Mouse (Mus musculus) forebrain, embryonic 15.5 days (tissue): Measurements from ENCODE around the gene Poll. TPM values are rescaled to one million over a fixed set of nuclear protein-coding genes. Genes with fewer than 3 reads are reported as not detected.

Experiments
- ATAC-seq: fragments of 200-750 bp; cut with Nextera tagmentation; replicated peaks from 2 replicates; pipeline ENCODE4 v1.8.0; 2017; ENCODE audit warnings: mild to moderate bottlenecking, moderate TSS enrichment, moderate library complexity
- H3K27ac ChIP-seq: fragments of 300-500 bp; sonication (generic); replicated peaks from 2 replicates; pipeline ENCODE4 v1.5.1; 2015; ENCODE audit warnings: mild to moderate bottlenecking, inconsistent platforms
- H3K27me3 ChIP-seq: fragments of 300-500 bp; sonication (generic); 2 replicates; pipeline ENCODE4 v1.6.1; 2015; ENCODE audit warnings: inconsistent platforms
- H3K36me3 ChIP-seq: fragments of 300-500 bp; sonication (generic); 2 replicates; pipeline ENCODE4 v1.6.1; 2015; ENCODE audit warnings: mild to moderate bottlenecking, inconsistent platforms
- H3K4me1 ChIP-seq: fragments of 300-500 bp; sonication (generic); 2 replicates; pipeline ENCODE4 v1.6.1; 2015; ENCODE audit warnings: inconsistent platforms
- H3K4me2 ChIP-seq: fragments of 300-500 bp; sonication (generic); replicated peaks from 2 replicates; pipeline ENCODE4 v1.6.1; 2015; ENCODE audit warnings: mild to moderate bottlenecking, inconsistent platforms
- H3K4me3 ChIP-seq: fragments of 300-500 bp; sonication (generic); 2 replicates; pipeline ENCODE4 v1.5.1; 2015; ENCODE audit warnings: mild to moderate bottlenecking, inconsistent platforms
- H3K9ac ChIP-seq: fragments of 300-500 bp; sonication (generic); replicated peaks from 2 replicates; pipeline ENCODE4 v1.6.1; 2015; ENCODE audit warnings: mild to moderate bottlenecking, inconsistent platforms
- H3K9me3 ChIP-seq: fragments of 300-500 bp; sonication (generic); 2 replicates; pipeline ENCODE4 v1.6.1; 2016; ENCODE audit warnings: inconsistent platforms
- WGBS: fragments of 180-500 bp; shearing (Covaris S2); methylation state at CpG from one replicate; pipeline ENCODE4 v1.1.7; 2015; ENCODE audit warnings: mixed read lengths; 5-methylcytosine and 5-hydroxymethylcytosine counted together
- polyA plus RNA-seq: library from polyadenylated mRNA; unstranded; fragments of >200 nt; fragmentation: Nextera tagmentation; extraction: Ambion mirVana; gene quantifications from 2 replicates; pipeline ENCODE4 v1.2.1, GENCODE M21; 2015

The Poll gene
- polyA plus RNA-seq = 14.6 and 15.5 TPM in 2 replicates

- Histone ChIP-seq H3K27me3 (no peaks in the 10 kb centered on the region), H3K4me2 (peak within 1 kb of the TSS; percentile 93), H3K4me1 (peaks cover 14% of the 10 kb centered on the region), H3K4me3 (peak within 1 kb of the TSS; percentile 49), H3K9ac (peak within 1 kb of the TSS; percentile 74), H3K27ac (peak within 1 kb of the TSS; percentile 29; the same call in 1 of the 2 replicates), H3K36me3 (no peaks in the 10 kb centered on the region), H3K9me3 (no peaks in the 10 kb centered on the region)
- ATAC-seq = peak; percentile 84
- WGBS = under 1% methylated on average over 35 of the region's 35 CpGs
These were observed at the start of gene Poll, which contains the start of gene Gm17018 for GRCm38 (mm10) chr19:45560153-45560890. Gene Poll (minus strand): TSS chr19:45560531. Gene Gm17018 (plus strand): TSS chr19:45560615.

GRCm38 (mm10) chr19:45608648-45609339 lies 48.5 kb upstream of the Poll start:
- H3K27me3 ChIP-seq = peaks cover 37% of the 10 kb centered on the region

GRCm38 (mm10) chr19:45607479-45607878 lies 47.1 kb upstream of the Poll start:
- no peak overlapping the region for H3K4me3 ChIP-seq
- no peak overlapping the region for H3K9ac ChIP-seq
- H3K36me3 ChIP-seq = no peaks in the 10 kb centered on the region
- H3K4me2 ChIP-seq = no peak overlapping the region
- ATAC-seq = peak; percentile 60
- H3K4me1 ChIP-seq = peaks cover 15% of the 10 kb centered on the region
- no peak overlapping the region for H3K27ac ChIP-seq
- H3K27me3 ChIP-seq = peaks cover 45% of the 10 kb centered on the region
- 5% methylated on average over 7 of the region's 7 CpGs for WGBS
- no peaks in the 10 kb centered on the region for H3K9me3 ChIP-seq

More at GRCm38 (mm10) chr19:45608648-45609339, 48.5 kb upstream of the Poll start:
- H3K4me1 ChIP-seq = peaks cover 15% of the 10 kb centered on the region
- no peak overlapping the region for H3K4me3 ChIP-seq
- H3K27ac ChIP-seq = no peak overlapping the region
- no peak overlapping the region for H3K9ac ChIP-seq
- ATAC-seq = no peak
- H3K36me3 ChIP-seq = no peaks in the 10 kb centered on the region
- H3K9me3 ChIP-seq = no peaks in the 10 kb centered on the region
- no peak overlapping the region for H3K4me2 ChIP-seq
- 81% methylated on average over 13 of the region's 13 CpGs for WGBS

GRCm38 (mm10) chr19:45606701-45607100 lies 46.4 kb upstream of the Poll start:
- H3K4me1 ChIP-seq = peaks cover 15% of the 10 kb centered on the region
- no peak overlapping the region for H3K4me3 ChIP-seq
- no peak; the same call in 1 of the 2 replicates for ATAC-seq
- peaks cover 52% of the 10 kb centered on the region for H3K27me3 ChIP-seq
- H3K27ac ChIP-seq = no peak overlapping the region
- H3K9ac ChIP-seq = no peak overlapping the region
- no peak overlapping the region for H3K4me2 ChIP-seq
- no peaks in the 10 kb centered on the region for H3K9me3 ChIP-seq
- 55% methylated on average over 4 of the region's 4 CpGs for WGBS
- peaks cover 2% of the 10 kb centered on the region; the same call in 1 of the 2 replicates for H3K36me3 ChIP-seq

GRCm38 (mm10) chr19:45602606-45603005 lies 42.3 kb upstream of the Poll start:
- H3K27me3 ChIP-seq = peaks cover 80% of the 10 kb centered on the region
- WGBS = 95% methylated on average over 5 of the region's 5 CpGs
- H3K9ac ChIP-seq = no peak overlapping the region

GRCm38 (mm10) chr19:45597106-45597505 lies 36.8 kb upstream of the Poll start:
- ATAC-seq = no peak
- peaks cover 10% of the 10 kb centered on the region for H3K4me1 ChIP-seq
- no peak overlapping the region for H3K27ac ChIP-seq
- peaks cover 84% of the 10 kb centered on the region for H3K27me3 ChIP-seq
- H3K36me3 ChIP-seq = no peaks in the 10 kb centered on the region; the same call in 1 of the 2 replicates
- WGBS = 67% methylated on average over 4 of the region's 4 CpGs
- H3K9ac ChIP-seq = no peak overlapping the region
- H3K9me3 ChIP-seq = no peaks in the 10 kb centered on the region
- H3K4me3 ChIP-seq = no peak overlapping the region
- H3K4me2 ChIP-seq = no peak overlapping the region

More at GRCm38 (mm10) chr19:45602606-45603005, 42.3 kb upstream of the Poll start:
- peaks cover 8% of the 10 kb centered on the region for H3K4me1 ChIP-seq
- no peak for ATAC-seq
- H3K27ac ChIP-seq = no peak overlapping the region
- H3K9me3 ChIP-seq = no peaks in the 10 kb centered on the region
- H3K4me3 ChIP-seq = no peak overlapping the region
- peaks cover 2% of the 10 kb centered on the region; the same call in 1 of the 2 replicates for H3K36me3 ChIP-seq
- H3K4me2 ChIP-seq = no peak overlapping the region

- H3K9me3 ChIP-seq = no peaks in the 10 kb centered on the region
- ATAC-seq = peak; percentile 35; the same call in 1 of the 2 replicates
- 24% methylated on average over 6 of the region's 6 CpGs for WGBS
- H3K4me1 ChIP-seq = peaks cover 10% of the 10 kb centered on the region
- no peak overlapping the region for H3K27ac ChIP-seq
- H3K9ac ChIP-seq = no peak overlapping the region
- peaks cover 84% of the 10 kb centered on the region for H3K27me3 ChIP-seq
- H3K4me2 ChIP-seq = no peak overlapping the region
- H3K36me3 ChIP-seq = no peaks in the 10 kb centered on the region
- no peak overlapping the region for H3K4me3 ChIP-seq
These were observed 36.1 kb upstream of the Poll start for GRCm38 (mm10) chr19:45596434-45596833.

GRCm38 (mm10) chr19:45596019-45596418 lies 35.7 kb upstream of the Poll start:
- Histone ChIP-seq H3K4me3 (no peak overlapping the region), H3K9me3 (no peaks in the 10 kb centered on the region), H3K27ac (no peak overlapping the region), H3K36me3 (no peaks in the 10 kb centered on the region), H3K4me1 (peaks cover 10% of the 10 kb centered on the region), H3K4me2 (no peak overlapping the region), H3K9ac (no peak overlapping the region), H3K27me3 (peaks cover 83% of the 10 kb centered on the region)
- ATAC-seq = peak; percentile 88
- WGBS = 9% methylated on average over 7 of the region's 7 CpGs

- H3K4me3 ChIP-seq = no peak overlapping the region
- no peak overlapping the region for H3K4me2 ChIP-seq
- H3K27ac ChIP-seq = no peak overlapping the region
- H3K4me1 ChIP-seq = peaks cover 10% of the 10 kb centered on the region
- H3K9ac ChIP-seq = no peak overlapping the region
- H3K9me3 ChIP-seq = no peaks in the 10 kb centered on the region
- 84% methylated on average over 6 of the region's 6 CpGs for whole genome bisulfite sequencing
- H3K36me3 ChIP-seq = no peaks in the 10 kb centered on the region
- no peak for ATAC-seq
- H3K27me3 ChIP-seq = peaks cover 79% of the 10 kb centered on the region
These were observed 35.1 kb upstream of the Poll start for GRCm38 (mm10) chr19:45595481-45595880.

- Histone ChIP-seq H3K9ac (no peak overlapping the region), H3K27ac (no peak overlapping the region), H3K27me3 (peaks cover 70% of the 10 kb centered on the region), H3K4me2 (no peak overlapping the region), H3K4me1 (peaks cover 10% of the 10 kb centered on the region), H3K4me3 (no peak overlapping the region), H3K36me3 (no peaks in the 10 kb centered on the region), H3K9me3 (no peaks in the 10 kb centered on the region)
- ATAC-seq = no peak
- WGBS = 92% methylated on average over 7 of the region's 7 CpGs
These were observed 33.7 kb upstream of the Poll start for GRCm38 (mm10) chr19:45594079-45594478.

- no peaks in the 10 kb centered on the region for H3K36me3 ChIP-seq
- no peaks in the 10 kb centered on the region for H3K9me3 ChIP-seq
- ATAC-seq = no peak
- H3K27me3 ChIP-seq = peaks cover 69% of the 10 kb centered on the region
- 80% methylated on average over 9 of the region's 9 CpGs for WGBS
- peaks cover 10% of the 10 kb centered on the region for H3K4me1 ChIP-seq
- H3K9ac ChIP-seq = no peak overlapping the region
- H3K4me2 ChIP-seq = no peak overlapping the region
- H3K4me3 ChIP-seq = no peak overlapping the region
- no peak overlapping the region for H3K27ac ChIP-seq
These were observed 32.6 kb upstream of the Poll start for GRCm38 (mm10) chr19:45592916-45593315.

- H3K27me3 ChIP-seq = peaks cover 64% of the 10 kb centered on the region
- no peak overlapping the region for H3K4me2 ChIP-seq
- H3K9me3 ChIP-seq = no peaks in the 10 kb centered on the region
- no peaks in the 10 kb centered on the region for H3K36me3 ChIP-seq
- H3K4me3 ChIP-seq = no peak overlapping the region
- 83% methylated on average over 7 of the region's 7 CpGs for WGBS
- no peak overlapping the region for H3K27ac ChIP-seq
- H3K4me1 ChIP-seq = peaks cover 10% of the 10 kb centered on the region
- H3K9ac ChIP-seq = no peak overlapping the region
- no peak for ATAC-seq
These were observed 31.4 kb upstream of the Poll start for GRCm38 (mm10) chr19:45591704-45592103.
